Comparison of ENCODE assay signal across 18 mouse cellular contexts in the genomic region with DNA sequence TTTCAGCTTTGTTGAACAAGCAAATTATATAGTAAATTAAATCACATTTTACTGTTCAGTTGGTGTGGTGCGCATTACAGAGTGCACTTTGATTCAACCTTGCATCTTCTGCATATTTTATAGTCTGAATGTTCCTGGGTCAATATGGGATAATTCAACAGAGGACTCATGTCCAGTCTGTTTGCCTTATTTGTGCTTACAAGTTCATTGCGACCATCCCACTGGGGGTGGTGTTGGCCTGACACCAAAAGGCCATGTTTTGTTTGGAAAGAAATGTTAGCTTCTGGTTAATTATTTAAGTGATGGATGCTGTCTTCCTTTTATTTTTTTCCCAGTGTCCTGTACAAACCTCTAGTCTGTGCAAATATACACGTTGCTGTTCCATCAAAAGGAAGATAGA. TPM values are rescaled to one million over a fixed set of nuclear protein-coding genes. Genes with fewer than 3 reads are reported as not detected.
DNase-seq lines count a peak whose midpoint lies in the region; ATAC-seq lines count a peak whose summit lies in the region.
"Had no signal": no experiment of that assay in that cellular context is flagged by ENCODE, and none has a peak within 500 bp of the region (broad histone marks: within the 10 kb centered on the region; RNA-seq: fewer than 3 reads in every experiment).

No protein-coding gene starts in this region.

- no peak for ATAC-seq in forebrain, embryonic 15.5 days (replicated peaks)
- ATAC-seq in forebrain, embryonic 12.5 days (ENCODE audit: low FRiP score), result no peak
- peak; percentile 65; the same call in 1 of the 2 replicates for ATAC-seq in kidney, embryonic 16.5 days (ENCODE audit: low FRiP score, low TSS enrichment)
- ATAC-seq in forebrain, embryonic 16.5 days, result peak; percentile 4; the same call in 1 of the 2 replicates
- ATAC-seq: midbrain, embryonic 16.5 days had no signal

- no peak for DNase-seq in kidney, adult 11 months
- DNase-seq in kidney, postnatal 14 days, result peak; percentile 62
- no peak for DNase-seq in adipocyte (ENCODE audit: low spot score)
- DNase-seq: B cell, adult 2 months; cerebellum, adult 9-11 months; heart, postnatal 14 days; lung, embryonic 14.5 days; lung, postnatal 4 days had no signal

- H3K4me2 ChIP-seq in forebrain, embryonic 15.5 days (replicated peaks), result no peak overlapping the region
- H3K4me2 ChIP-seq in forebrain, embryonic 12.5 days, result no peak overlapping the region
- no peak overlapping the region for H3K4me2 ChIP-seq in kidney, embryonic 16.5 days (replicated peaks; ENCODE audit: low read depth, low read length)
- H3K4me2 ChIP-seq in forebrain, embryonic 16.5 days (ENCODE audit: low read length), result peak overlapping the region; percentile 26; the same call in 1 of the 2 replicates
- H3K4me2 ChIP-seq: embryonic facial prominence, embryonic 13.5 days; heart, embryonic 11.5 days; hindbrain, embryonic 13.5 days; limb, embryonic 15.5 days; lung, embryonic 14.5 days had no signal

- no peaks in the 10 kb centered on the region for H3K27me3 ChIP-seq in forebrain, embryonic 15.5 days
- H3K27me3 ChIP-seq in forebrain, embryonic 12.5 days, result no peaks in the 10 kb centered on the region
- 0 out of 2 replicates have a peak, but pooled peaks cover 2% of the 10 kb centered on the region for H3K27me3 ChIP-seq in kidney, embryonic 16.5 days (ENCODE audit: insufficient read depth, low read length)
- H3K27me3 ChIP-seq in forebrain, embryonic 16.5 days (replicated peaks; ENCODE audit: control insufficient read depth, insufficient read depth, low read length), result no peaks in the 10 kb centered on the region
- H3K27me3 ChIP-seq: embryonic facial prominence, embryonic 13.5 days; hindbrain, embryonic 13.5 days; limb, embryonic 15.5 days had no signal

- no peaks in the 10 kb centered on the region for H3K9me3 ChIP-seq in forebrain, embryonic 15.5 days
- no peaks in the 10 kb centered on the region for H3K9me3 ChIP-seq in forebrain, embryonic 12.5 days
- no peaks in the 10 kb centered on the region for H3K9me3 ChIP-seq in kidney, embryonic 16.5 days (ENCODE audit: low read length)
- H3K9me3 ChIP-seq in forebrain, embryonic 16.5 days (ENCODE audit: control insufficient read depth, low read length), result no peaks in the 10 kb centered on the region
- H3K9me3 ChIP-seq: embryonic facial prominence, embryonic 13.5 days; hindbrain, embryonic 13.5 days; limb, embryonic 15.5 days had no signal

- 49% methylated on average over 3 of the region's 3 CpGs for WGBS in forebrain, embryonic 15.5 days
- 85% methylated on average over 3 of the region's 3 CpGs for WGBS in forebrain, embryonic 12.5 days
- whole genome bisulfite sequencing in kidney, embryonic 16.5 days, result 41% methylated on average over 3 of the region's 3 CpGs
- 45% methylated on average over 3 of the region's 3 CpGs for WGBS in forebrain, embryonic 16.5 days

- H3K4me1 ChIP-seq in forebrain, embryonic 15.5 days, result peaks cover 17% of the 10 kb centered on the region
- H3K4me1 ChIP-seq in forebrain, embryonic 12.5 days, result 0 out of 2 replicates have a peak, but pooled peaks cover 2% of the 10 kb centered on the region
- H3K4me1 ChIP-seq in kidney, embryonic 16.5 days (ENCODE audit: insufficient read depth, low read length), result no peaks in the 10 kb centered on the region
- peaks cover 16% of the 10 kb centered on the region for H3K4me1 ChIP-seq in forebrain, embryonic 16.5 days (replicated peaks; ENCODE audit: control insufficient read depth, insufficient read depth, low read length)
- H3K4me1 ChIP-seq: embryonic facial prominence, embryonic 13.5 days; hindbrain, embryonic 13.5 days; limb, embryonic 15.5 days had no signal

- no peaks in the 10 kb centered on the region for H3K36me3 ChIP-seq in forebrain, embryonic 15.5 days
- no peaks in the 10 kb centered on the region for H3K36me3 ChIP-seq in forebrain, embryonic 12.5 days (replicated peaks)
- H3K36me3 ChIP-seq in kidney, embryonic 16.5 days (ENCODE audit: insufficient read depth, low read length), result no peaks in the 10 kb centered on the region
- H3K36me3 ChIP-seq in forebrain, embryonic 16.5 days (ENCODE audit: control insufficient read depth, insufficient read depth), result no peaks in the 10 kb centered on the region
- H3K36me3 ChIP-seq: embryonic facial prominence, embryonic 13.5 days; hindbrain, embryonic 13.5 days; limb, embryonic 15.5 days had no signal

- H3K4me3 ChIP-seq in forebrain, embryonic 15.5 days, result no peak overlapping the region
- H3K4me3 ChIP-seq in forebrain, embryonic 12.5 days (replicated peaks), result no peak overlapping the region
- H3K4me3 ChIP-seq in kidney, embryonic 16.5 days (ENCODE audit: low read length), result no peak overlapping the region
- H3K4me3 ChIP-seq in forebrain, embryonic 16.5 days (replicated peaks; ENCODE audit: low read length), result no peak overlapping the region
- H3K4me3 ChIP-seq: embryonic facial prominence, embryonic 13.5 days; hindbrain, embryonic 13.5 days; layer of hippocampus, adult 2 months; limb, embryonic 15.5 days had no signal

- no peak overlapping the region for H3K9ac ChIP-seq in forebrain, embryonic 15.5 days (replicated peaks)
- H3K9ac ChIP-seq in forebrain, embryonic 12.5 days, result no peak overlapping the region
- H3K9ac ChIP-seq in kidney, embryonic 16.5 days (replicated peaks; ENCODE audit: low read length), result no peak overlapping the region
- H3K9ac ChIP-seq in forebrain, embryonic 16.5 days (replicated peaks; ENCODE audit: low read depth, low read length), result no peak overlapping the region
- H3K9ac ChIP-seq: embryonic facial prominence, embryonic 13.5 days; hindbrain, embryonic 13.5 days; limb, embryonic 15.5 days; lung, embryonic 14.5 days had no signal

- peak overlapping the region; percentile 59 for H3K27ac ChIP-seq in forebrain, embryonic 15.5 days (replicated peaks)
- no peak overlapping the region for H3K27ac ChIP-seq in forebrain, embryonic 12.5 days
- no peak overlapping the region for H3K27ac ChIP-seq in kidney, embryonic 16.5 days (ENCODE audit: low read length)
- peak overlapping the region; percentile 82 for H3K27ac ChIP-seq in forebrain, embryonic 16.5 days (ENCODE audit: low read length)
- H3K27ac ChIP-seq: embryonic facial prominence, embryonic 13.5 days; hindbrain, embryonic 13.5 days; layer of hippocampus, adult 2 months; limb, embryonic 15.5 days had no signal

RNA-seq across cellular contexts. Expression of a gene that starts 48.7 kb away (rescaled TPM):
- 49.0 and 53.0 TPM in 2 replicates for polyA plus RNA-seq in forebrain, embryonic 15.5 days (2015; fragmentation: Nextera tagmentation; extraction: Ambion mirVana)
- polyA plus RNA-seq in forebrain, embryonic 12.5 days (2016; fragmentation: Nextera tagmentation; extraction: Ambion mirVana), result 14.0 and 14.9 TPM in 2 replicates
- polyA plus RNA-seq in kidney, embryonic 16.5 days (2015; fragmentation: Nextera tagmentation; extraction: Ambion mirVana), result 4.9 and 6.1 TPM in 2 replicates
- 51.1 and 54.7 TPM in 2 replicates for polyA plus RNA-seq in forebrain, embryonic 16.5 days (2015; fragmentation: Nextera tagmentation; extraction: Ambion mirVana)

Comparison
In these comparisons a context has a peak if more than half of its experiments do, and no peak if none do; other contexts are left out.
1. ATAC-seq: peak in kidney, embryonic 16.5 days (single experiment) and forebrain, embryonic 16.5 days (single experiment); none in forebrain, embryonic 15.5 days (single experiment) and forebrain, embryonic 12.5 days (single experiment).
2. H3K27ac ChIP-seq: peak in forebrain, embryonic 15.5 days (single experiment) and forebrain, embryonic 16.5 days (single experiment); none in forebrain, embryonic 12.5 days (single experiment) and kidney, embryonic 16.5 days (single experiment).